Mouse (Mus musculus) brain, embryonic 14.5 days (tissue): ENCODE measurements at regions not wholly inside any gene's neighbourhood (a gene's known extent, or its start where the extent isn't known, plus 50 kb on each side); places are given as distances from the start of the nearest gene placed in this dataset.

Source experiments
- CTCF ChIP-seq: fragments of 200-500 bp; IDR thresholded peaks from 2 replicates; pipeline ENCODE4 v1.5.1; 2012; ENCODE audit warnings: inconsistent platforms, mild to moderate bottlenecking, moderate library complexity, borderline replicate concordance; ENCODE audit not compliant: insufficient read depth, insufficient read length; ENCODE audit errors: extremely low read depth
- POLR2A ChIP-seq: fragments of 200-500 bp; IDR thresholded peaks from 2 replicates; pipeline ENCODE4 v1.6.1; 2012; ENCODE audit warnings: mild to moderate bottlenecking, inconsistent platforms, borderline replicate concordance; ENCODE audit not compliant: poor library complexity, insufficient read depth, insufficient read length, severe bottlenecking; ENCODE audit errors: extremely low read depth

- TF ChIP-seq POLR2A = no peak
- TF ChIP-seq CTCF = no peak
Measured at GRCm38 (mm10) chr10:98798634-98799415, 115.4 kb upstream of the Atp2b1 start.
